Mouse (Mus musculus) hindlimb bud, embryonic 11.5 days (tissue): ENCODE results near the gene Lime1.
A peak's percentile ranks its signal among the peaks of the same experiment; 100 is the strongest.

Experiments used
- DNase-seq: peaks from one replicate; pipeline ENCODE4 v3.0.0-alpha.2; 2012; ENCODE audit warnings: low read depth, low spot score; ENCODE audit errors: extremely low spot score

Gene Lime1

DNA sequence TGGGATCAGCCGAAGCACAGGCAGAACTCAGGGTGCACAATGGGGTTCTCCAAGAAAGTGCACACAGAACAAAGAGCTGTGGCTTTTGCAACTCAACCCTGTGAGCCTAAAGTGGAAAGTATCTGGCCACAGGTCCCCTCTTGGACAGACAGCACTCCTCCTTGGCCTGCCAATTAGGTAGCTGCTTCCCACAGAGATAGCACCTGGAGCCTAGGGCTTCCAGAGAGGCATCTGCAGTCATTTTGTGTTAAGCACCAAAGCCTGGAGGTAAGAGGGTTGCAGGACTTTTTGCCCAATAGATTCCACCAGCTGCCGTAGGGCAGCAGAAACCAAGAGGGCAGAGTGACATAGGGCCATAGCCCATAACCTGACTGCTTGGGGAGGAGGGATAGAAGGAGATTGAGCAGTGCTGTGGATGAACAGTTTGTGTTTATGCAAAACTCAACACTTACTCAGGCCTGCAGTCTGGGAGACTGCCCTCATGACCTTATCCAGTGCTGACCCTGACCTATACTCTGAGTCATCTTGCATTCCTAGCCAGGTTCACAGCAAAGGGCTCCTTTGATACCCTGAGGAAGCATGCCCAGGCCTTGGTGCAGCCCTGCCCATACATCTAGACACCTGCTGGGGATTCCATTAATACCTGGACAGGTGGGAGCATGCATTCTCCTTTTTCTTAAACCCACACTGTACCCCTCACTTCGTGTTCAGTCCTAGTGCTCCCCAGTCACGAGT is 10.4 kb downstream of the Lime1 start:
- no peak for DNase-seq

DNA sequence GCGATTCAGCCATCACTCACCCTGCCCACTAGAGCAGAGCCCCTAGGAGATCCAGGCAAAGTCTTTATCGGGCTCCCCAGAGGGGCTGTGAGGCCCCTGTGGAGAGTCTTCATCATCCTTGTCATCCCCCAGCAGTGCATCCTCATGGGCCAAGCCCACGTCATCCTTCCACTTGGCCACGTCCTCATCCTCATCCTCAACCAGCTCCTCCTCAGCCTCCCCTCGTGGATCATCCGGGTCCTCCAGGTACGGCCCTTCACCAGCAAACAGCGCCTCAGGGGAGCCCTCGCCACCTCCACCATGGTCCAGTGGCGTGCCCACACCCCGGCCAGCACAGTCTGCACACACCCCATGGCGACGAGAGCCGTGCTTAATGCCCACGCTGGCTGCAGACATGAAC is 11.1 kb downstream of the Lime1 start:
- no peak for DNase-seq

DNA sequence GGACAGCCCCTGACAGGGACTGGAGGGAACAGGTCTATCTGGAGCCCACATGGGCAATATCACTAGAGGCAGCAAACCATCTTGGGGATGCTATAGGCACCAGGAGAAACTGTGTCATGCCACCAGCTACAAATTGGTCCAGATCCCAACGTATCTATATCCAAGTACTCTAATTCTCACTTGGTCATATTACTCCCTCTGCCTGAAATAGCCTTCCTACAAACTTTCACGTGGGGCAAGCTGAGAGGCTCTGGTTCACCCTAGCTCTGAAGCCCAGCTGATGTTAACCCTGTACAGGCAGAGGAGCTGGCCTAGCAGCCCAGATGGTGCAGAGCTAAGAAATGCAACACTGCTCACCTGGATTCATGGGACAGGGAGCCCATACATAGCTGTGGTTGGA is 11.7 kb downstream of the Lime1 start:
- no peak for DNase-seq

DNA sequence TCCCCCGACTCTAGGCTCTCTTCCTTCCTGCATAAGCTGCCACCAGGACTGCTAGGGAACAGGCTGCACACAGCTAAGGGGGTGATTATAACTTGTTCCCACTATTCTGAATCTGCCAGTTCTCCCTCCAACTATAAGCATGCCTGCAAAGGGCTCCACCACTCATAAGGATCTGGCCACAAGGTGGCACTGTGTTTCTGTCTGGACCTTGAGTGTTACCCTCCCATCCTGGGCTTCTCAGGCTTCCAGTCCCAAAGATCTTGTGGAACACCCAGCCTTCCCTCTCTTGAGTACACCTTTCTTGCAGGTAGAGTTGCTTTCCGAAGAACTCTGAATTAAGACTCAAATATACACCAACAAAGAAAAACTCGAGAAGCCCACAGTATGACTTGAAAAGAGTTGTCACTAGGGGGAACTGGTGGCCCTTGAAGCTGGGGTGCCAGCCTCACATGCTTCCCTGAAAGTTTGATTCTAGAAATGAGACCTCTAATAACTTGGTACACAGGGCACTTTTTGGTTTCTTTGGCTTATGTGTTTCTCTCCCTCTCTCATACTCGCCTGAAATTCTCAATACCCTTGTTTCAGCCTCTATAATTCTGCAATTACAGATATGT is 12.8 kb downstream of the Lime1 start:
- DNase-seq: peak; percentile 77

DNA sequence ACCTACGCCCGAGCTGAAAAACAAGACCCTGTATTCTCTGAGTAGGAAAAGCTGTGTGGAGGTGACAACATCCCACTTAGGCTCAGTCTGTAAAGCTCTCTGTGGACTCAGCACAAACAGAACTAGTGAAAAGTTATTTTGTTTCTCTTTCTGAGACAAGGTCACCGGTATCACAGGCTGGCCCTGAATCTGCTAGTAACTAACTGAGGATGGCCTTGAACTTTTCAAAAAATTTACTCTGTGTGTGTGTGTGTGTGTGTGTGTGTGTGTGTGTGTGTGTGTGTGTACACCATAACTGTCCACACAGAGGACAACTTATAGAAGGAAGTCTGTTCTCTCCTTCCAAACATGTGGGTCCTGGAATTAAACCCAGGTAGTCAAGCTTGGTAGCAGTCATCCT is 14.2 kb downstream of the Lime1 start:
- DNase-seq: no peak

DNA sequence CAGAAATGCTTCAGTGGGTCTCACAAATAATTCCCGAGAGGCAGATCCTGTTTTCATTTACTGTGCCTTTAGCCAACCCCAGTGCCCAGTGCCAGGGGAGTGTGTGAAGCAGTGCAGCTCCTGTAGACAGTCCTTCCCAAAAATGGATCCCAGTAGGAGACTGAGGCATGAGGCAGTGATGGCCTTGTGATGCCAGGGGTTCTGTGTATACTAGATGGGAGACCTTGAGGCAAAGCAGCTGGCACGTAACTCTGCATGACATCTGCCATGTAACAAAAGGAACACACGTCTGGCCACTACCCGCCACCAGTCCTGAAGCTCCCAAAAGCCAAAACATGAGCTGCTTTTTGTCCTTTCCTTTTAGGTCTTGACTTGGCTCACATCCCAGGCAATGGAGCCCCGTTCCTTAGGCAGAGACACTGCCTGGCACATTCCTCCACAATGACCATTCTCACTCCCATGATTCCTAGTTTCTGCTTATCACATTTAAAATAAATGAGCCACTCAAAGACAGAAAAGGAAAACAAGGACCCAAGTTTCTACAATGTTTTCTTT is 17.4 kb downstream of the Lime1 start:
- DNase-seq: no peak

DNA sequence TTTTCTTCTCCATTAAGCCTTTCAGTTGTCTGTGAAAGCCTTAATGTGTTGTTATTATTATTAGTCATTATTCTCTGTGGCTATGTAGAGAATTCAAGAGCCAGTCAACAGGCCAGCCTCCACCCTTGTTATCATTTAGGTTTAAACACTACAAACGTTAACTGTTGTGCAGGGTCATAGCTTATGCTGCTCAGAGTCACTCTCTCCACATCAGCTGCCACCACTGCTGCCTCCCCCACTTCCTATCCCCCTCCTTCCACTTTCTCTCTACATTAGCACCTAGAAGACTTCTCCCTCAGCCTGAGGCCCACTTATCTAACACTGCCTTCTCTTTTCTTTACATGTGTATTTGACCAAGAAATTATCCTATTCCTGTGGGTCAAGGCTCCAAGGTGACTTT is 21.6 kb downstream of the Lime1 start:
- no peak for DNase-seq

DNA sequence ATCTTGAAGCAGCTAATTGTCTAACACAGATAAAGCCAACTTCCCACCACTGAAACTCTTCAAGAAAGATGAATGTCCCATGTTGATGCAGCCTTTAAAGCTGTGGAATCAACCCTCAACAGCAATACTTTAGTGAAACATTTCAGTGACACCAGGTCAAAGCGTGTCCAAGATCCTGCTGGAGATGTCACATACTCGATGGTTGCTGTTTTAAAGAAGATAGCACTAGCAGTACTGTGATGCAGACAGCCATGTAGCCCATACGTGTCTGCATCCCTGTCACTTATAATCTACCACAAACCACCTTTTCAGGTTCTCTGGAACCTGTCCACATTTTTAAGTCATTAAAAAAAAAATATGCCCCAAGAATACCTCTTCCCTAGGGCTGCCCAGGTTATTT is 23.8 kb downstream of the Lime1 start:
- no peak for DNase-seq

DNA sequence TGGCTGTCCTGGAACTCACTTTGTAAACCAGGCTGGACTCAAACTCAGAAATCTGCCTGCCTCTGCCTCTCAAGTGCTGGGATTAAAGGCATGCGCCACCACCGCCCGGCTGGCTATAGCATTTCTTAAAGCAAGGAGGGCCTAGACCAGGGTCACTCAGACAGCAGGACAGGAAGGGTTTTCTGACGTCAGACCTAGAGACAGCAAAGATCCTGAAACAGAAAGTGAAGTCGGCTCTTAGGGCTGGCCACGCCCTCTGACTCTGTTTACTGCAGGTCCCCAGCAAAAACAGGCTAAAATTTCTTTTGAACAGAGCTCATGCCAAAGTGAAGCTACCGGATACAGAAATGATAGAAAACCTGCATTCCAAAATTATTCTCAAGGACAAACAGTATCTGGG is 29.8 kb downstream of the Lime1 start:
- no peak for DNase-seq

DNA sequence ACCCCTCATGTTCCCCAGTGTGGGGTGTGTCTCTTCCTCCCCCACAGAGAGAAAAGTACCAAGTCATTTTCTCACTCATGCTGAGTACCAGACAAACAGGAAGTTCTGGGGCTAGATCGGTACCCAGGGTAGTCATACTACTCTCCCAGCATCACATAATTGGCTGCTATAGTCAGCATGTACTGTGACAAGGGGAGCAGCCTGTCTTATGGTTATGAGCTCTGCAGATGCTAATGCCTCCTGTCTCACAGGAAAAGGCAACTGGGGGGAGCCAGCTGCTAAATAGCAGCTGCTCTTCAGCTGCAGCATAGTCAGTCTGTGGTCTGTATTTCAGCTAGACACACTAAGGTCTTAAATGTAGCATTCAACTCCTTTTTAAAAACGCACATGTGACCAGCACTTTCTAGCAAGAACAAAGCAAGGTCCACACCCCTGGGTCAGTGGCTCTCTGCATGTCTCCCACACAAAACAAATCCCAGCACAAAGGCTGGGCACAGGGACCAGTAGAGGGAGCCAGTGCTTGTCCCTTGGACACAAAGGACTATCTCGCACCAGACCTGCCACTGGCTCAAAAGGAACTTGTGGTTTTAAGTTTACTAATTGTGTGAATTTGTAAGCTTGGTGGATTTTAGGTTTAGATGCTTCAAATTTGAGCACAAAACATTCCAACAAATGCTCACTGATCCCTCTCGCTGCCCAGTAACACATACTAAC is 31.0 kb downstream of the Lime1 start:
- peak; percentile 18 for DNase-seq

DNA sequence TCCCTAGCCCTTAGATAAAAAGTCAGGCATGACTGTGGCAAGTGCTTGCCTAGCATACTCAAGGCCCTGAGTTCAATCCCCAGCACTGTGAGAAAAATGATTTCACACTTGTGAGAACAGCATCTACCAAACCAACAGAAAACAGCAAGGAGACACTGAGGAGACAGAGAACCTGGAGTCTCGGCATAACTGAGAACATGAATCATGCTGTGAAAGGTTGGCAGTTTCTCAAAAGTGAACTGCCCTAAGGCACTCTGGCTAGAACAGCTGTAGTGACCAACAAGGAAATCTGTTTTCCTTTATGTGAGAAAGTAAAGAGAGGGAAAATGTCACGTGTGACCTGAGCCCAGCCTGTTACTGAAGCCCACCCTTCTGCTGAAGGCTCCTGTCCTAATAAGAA is 33.3 kb downstream of the Lime1 start:
- no peak for DNase-seq

DNA sequence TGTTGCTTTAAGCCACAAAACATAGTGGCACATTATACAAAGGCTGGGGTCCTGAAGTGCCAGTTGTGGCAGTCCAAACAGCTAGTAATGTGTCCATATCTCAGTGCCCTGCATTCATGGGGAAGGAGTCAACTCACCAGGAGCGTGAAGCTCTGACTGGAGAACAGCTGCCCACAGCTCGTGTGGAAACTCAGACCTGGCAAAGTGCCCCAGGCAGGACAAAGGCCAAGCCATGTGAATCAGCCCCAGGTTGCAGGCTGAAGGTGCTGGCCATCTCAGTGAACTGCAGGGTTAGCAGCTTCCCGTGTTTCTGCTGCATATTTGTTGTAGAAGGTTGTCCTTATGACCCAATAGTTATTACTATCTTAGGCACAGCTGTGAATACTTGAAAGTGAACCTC is 36.1 kb downstream of the Lime1 start:
- DNase-seq: no peak

DNA sequence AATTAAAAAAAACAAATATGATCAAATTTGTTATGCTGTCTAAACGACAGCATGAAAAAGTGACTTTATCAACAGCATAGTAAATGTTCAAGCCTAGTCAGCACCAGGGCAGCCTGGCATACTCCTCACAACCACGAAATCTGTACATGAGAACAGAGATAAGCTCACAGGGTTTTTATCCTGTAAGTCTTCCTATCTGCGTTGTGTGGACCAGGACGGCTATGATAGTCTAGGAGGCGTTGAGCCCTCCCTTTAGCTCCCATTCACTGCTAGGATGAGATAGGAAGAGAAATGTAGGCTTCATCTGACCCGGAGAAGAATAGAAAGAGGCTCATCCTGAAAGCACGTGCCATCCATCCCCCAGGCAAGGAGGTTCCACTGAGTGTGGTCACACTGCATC is 39.5 kb downstream of the Lime1 start:
- no peak for DNase-seq

DNA sequence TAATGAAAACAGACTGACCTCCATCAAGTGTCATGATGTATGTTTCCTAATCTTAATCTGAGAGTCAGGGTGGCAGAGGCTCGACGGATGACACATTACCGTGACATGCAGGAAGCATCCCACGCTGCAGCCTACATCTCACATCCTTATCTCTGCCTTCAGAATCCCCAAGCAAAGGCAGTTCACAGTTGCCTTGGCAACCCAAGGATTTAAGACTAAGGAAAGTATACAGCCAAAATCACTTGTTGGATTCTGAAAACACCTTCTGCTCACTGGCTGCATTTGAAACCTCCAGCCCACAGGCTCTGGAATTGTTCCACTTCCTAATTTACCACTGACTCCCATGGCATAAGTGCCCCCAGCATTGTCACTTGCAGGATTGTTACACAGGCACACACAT is 40.5 kb downstream of the Lime1 start:
- no peak for DNase-seq

DNA sequence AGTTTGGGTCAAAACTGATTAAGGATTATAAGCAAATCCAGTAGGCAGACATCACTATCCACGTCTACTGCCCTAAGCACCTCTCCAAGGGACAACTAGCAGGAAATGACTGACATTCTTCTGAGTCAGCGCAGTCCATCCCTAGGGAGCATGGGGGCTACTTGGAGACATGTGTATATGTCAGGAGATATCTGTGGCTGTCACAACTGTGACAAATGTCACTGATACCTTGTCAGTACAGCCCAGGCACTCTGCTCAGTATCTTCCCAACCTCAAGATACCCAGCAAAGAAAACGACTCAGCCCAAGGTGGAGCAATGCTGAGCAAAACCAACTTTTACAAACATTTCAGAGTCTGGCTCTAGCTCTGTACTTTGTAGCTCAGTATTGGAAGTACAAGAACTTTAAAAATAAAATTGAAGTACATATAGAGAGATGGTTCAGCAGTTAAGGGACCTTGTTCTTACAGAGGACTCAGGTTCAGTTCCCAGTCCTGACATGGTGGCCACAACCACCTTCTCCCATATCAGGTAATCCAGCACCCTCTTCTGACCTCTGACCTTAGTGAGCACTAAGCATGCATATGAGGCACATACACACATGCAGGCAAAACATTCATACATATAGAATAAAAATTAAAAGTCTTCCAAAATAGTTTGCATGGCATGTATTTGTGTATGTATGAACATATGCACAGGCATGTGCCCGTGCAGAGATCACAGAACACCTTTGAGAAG is 41.2 kb downstream of the Lime1 start:
- no peak for DNase-seq

DNA sequence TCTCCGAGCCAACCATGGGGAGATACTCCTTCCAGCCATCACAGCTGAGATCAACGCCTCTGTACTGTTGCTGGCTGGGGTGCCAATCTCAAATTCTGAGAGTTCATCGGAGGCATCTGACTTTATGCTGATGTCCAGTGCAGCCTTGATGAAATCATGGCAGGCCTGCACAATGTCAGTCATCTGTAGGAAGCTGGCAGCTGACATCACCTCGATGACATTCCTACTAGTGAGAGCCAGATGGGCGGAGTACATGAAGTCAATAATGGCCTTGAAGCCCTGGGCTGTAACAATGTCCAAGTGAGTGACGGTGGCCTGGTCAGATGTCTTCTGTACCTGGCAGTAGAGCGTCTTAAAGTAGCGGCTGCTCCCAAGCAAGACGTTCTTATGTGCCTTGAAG is 44.0 kb downstream of the Lime1 start:
- no peak for DNase-seq
